Mouse (Mus musculus): ENCODE data around the gene Efna1.

DNA sequence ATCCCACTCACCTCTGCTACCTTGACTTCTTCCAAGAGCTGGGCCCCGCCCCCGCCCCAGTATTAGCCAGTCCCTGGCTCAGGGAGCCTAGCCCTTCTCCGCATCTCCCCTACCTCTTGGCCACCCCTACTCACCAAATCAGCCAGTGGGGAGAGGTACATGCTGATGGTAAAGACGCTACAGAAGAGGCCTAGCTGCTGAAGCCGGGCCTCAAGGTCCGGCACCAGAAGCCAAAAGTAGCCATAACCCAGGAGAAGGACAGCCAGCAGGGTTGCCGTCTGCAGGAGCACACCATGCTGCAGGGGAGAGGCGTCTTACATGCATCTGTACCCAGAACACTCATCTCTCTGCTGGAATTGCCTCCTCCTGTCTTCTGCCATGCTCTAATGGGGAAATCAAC, 12.0 kb downstream of the Efna1 start:
- TF ChIP-seq ZC3H11A (IDR thresholded peaks at IDR 0.05; ENCODE audit: low read depth, low read length) (no peak), ZNF384 (IDR thresholded peaks at IDR 0.05; ENCODE audit: low read depth, low read length) (no peak), MAFK (IDR thresholded peaks at IDR 0.05; ENCODE audit: borderline replicate concordance, low read depth, low read length) (no peak)

All from MEL (cell line).